Mouse (Mus musculus) neutrophil, adult 5-6 weeks (primary cell): ENCODE results near the gene Zfp526. TPM values are rescaled to one million over a fixed set of nuclear protein-coding genes. Genes with fewer than 3 reads are reported as not detected.
"Not testable (repeated sequence)": the region's sequence is repeated elsewhere in the genome, so short reads cannot be mapped to it uniquely, and the experiment has no call there.

ENCODE experiments used
- ATAC-seq: fragments of 151-379, 151-347 bp; 2 replicates; pipeline ENCODE4 v1.8.0; 2017; ENCODE audit warnings: mild to moderate bottlenecking, moderate TSS enrichment; ENCODE audit not compliant: insufficient number of reproducible peaks, poor library complexity, low FRiP score, severe bottlenecking; ENCODE audit errors: extremely low read depth
- total RNA-seq: library from RNA; stranded (forward); fragments of 200-1000 nt; gene quantifications from 2 replicates; pipeline ENCODE4 v1.2.3, GENCODE M21; 2017

The Zfp526 gene
- total RNA-seq, 1 experiment from 2014 or later, result 10.0 TPM

- ATAC-seq, result no peak
These were observed 30.0 kb downstream of the Zfp526 start for GRCm38 (mm10) chr7:25251071-25251791.

GRCm38 (mm10) chr7:25251822-25252221, 30.6 kb downstream of the Zfp526 start:
- ATAC-seq, result no peak

GRCm38 (mm10) chr7:25261896-25262295, 40.7 kb downstream of the Zfp526 start:
- ATAC-seq, result no peak

GRCm38 (mm10) chr7:25263968-25264870, 43.0 kb downstream of the Zfp526 start:
- no peak for ATAC-seq

GRCm38 (mm10) chr7:25265743-25266142, 44.5 kb downstream of the Zfp526 start:
- ATAC-seq, result not testable (repeated sequence)

GRCm38 (mm10) chr7:25266180-25266962, 45.1 kb downstream of the Zfp526 start:
- no peak for ATAC-seq

- ATAC-seq, result peak; percentile 65
These were observed 46.1 kb downstream of the Zfp526 start, which contains the start of gene Cic for GRCm38 (mm10) chr7:25267301-25267750. Cic (plus strand) TSS chr7:25267704.

- peak; percentile 75 for ATAC-seq
These were observed 46.7 kb downstream of the Zfp526 start for GRCm38 (mm10) chr7:25267751-25268463.

GRCm38 (mm10) chr7:25268588-25268987, 47.4 kb downstream of the Zfp526 start:
- no peak for ATAC-seq

GRCm38 (mm10) chr7:25269029-25269428, 47.8 kb downstream of the Zfp526 start:
- ATAC-seq, result no peak

- no peak for ATAC-seq
These were observed 48.5 kb downstream of the Zfp526 start for GRCm38 (mm10) chr7:25269545-25270271.

- no peak for ATAC-seq
These were observed 49.7 kb downstream of the Zfp526 start for GRCm38 (mm10) chr7:25270652-25271633.

- no peak for ATAC-seq
These were observed 50.6 kb downstream of the Zfp526 start for GRCm38 (mm10) chr7:25271651-25272444.

- no peak for ATAC-seq
These were observed 51.4 kb downstream of the Zfp526 start for GRCm38 (mm10) chr7:25272445-25273258.
